Mouse (Mus musculus) Patski (cell line): ENCODE results near the gene 2310011J03Rik. TPM values are rescaled to one million over a fixed set of nuclear protein-coding genes. Genes with fewer than 3 reads are reported as not detected.

ENCODE experiments used
- ATAC-seq: fragments of 100-300 bp; one replicate; pipeline ENCODE4 v1.8.0; 2021
- CTCF ChIA-PET: fragments of 350-600 bp; sonication (Branson Sonifier 250); formaldehyde crosslinking; loops from one replicate; lab custom pipeline; 2022; ENCODE audit warnings: inconsistent platforms; lab: Charles Lee
- POLR2A ChIA-PET: fragments of 350-600 bp; sonication (Branson Sonifier 250); formaldehyde crosslinking; loops from one replicate; lab custom pipeline; 2022; ENCODE audit warnings: antibody characterized with exemption, inconsistent platforms; lab: Charles Lee
- DNase-seq: peaks from one replicate; pipeline ENCODE4 v3.0.0-alpha.2; 2011; ENCODE audit warnings: low read depth, low spot score
- H3K27me3 ChIP-seq: fragments of 371-371 bp; one replicate; pipeline ENCODE4 v1.5.1; 2021
- CTCF ChIP-seq: fragments of 100-300 bp; IDR thresholded peaks from one replicate; pipeline ENCODE4 v1.5.1; 2021
- in situ Hi-C: fragments of 300-500 bp; cut with MboI; formaldehyde crosslinking; loops from 3 replicates; pipeline ENCODE4 v1.11.1; 2018; ENCODE audit warnings: low pct_unique_long_range_greater_than_20kb, mixed read lengths
- polyA plus RNA-seq: library from polyadenylated mRNA; unstranded; gene quantifications from one replicate; pipeline ENCODE4 v1.2.3, GENCODE M21; 2021

2310011J03Rik gene
- polyA plus RNA-seq, 1 experiment from 2014 or later = 34.7 TPM

DNA sequence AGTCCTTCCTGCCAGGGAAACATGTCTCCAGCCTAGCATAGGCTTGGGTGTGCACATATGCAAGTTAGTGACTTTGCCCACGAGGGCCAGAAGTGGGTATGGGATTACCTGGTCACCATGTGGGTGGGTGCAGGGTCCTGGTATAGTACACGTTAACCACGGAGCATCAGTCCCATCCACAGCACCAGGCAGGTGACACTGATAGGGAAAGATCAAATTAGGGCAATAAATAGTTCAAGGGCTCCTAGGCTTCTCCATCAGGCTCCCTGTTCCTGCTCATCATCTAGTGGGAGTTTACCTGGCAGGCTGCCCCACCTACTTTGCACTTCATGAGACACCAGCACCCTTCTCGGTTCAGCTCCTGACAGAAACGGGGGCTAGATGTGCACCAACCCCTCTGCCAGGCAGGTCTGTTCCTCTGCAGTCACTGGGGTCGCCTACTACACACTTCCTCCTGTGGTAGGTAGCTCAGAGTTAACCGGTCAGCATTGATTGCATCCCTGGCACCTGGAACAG is 25.5 kb downstream of the 2310011J03Rik start:
- in situ Hi-C loops = no loop called here
- TF ChIP-seq CTCF = no peak
- H3K27me3 ChIP-seq = no peaks in the 10 kb centered on the region
- ChIA-PET CTCF (no interaction called here), POLR2A (no interaction called here)
- ATAC-seq = no peak
- DNase-seq = no peak

DNA sequence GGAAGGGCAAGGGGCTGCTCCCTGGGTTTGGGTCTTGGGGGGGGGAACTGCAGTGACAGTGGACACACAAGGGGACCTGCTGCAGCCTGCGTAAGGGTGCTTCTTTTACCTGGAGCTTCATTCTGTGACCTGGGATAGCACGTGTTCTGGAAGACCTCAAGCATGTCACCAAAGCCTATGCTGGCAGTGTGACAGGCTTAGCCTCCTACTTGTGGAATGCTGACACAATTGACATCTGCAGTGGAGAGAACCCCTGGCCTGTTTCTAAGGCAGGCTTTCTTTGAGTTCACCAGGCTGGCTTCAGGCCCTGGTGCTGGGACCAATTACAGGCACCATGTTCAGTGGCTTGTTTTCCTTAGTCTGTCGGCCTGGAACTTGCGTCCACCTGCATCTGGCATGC is 26.0 kb downstream of the 2310011J03Rik start:
- H3K27me3 ChIP-seq = no peaks in the 10 kb centered on the region
- ATAC-seq (no peak), DNase-seq (no peak)
- no peak for TF ChIP-seq CTCF
- in situ Hi-C loops = no loop called here
- ChIA-PET CTCF (no interaction called here), POLR2A (no interaction called here)

DNA sequence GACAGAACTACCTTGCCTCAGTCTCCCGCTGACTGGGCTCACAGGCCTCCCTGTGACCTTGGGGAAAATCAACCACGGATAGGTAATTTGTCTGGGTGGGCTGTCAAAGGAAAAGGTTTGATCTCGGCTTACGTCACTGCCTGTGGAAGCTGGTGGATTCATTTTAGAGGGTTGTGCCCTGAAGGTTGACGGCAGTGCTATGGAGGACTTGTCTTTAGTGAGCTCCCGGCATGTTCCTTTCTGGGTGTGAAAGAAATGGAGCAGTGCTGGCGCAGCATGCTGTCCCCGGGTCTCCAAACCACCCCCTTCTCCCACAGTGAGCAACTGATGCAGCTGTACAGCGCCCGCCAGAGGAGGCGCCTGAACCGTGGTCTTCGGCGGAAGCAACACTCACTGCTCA is 27.0 kb downstream of the 2310011J03Rik start:
- H3K27me3 ChIP-seq = no peaks in the 10 kb centered on the region
- no peak for DNase-seq
- ChIA-PET POLR2A (interaction anchor here (1.2 kb wide), 1 partner anchor 31 kb away, joined by 3 read pairs; no protein-coding TSS in a partner anchor), CTCF (no interaction called here)
- in situ Hi-C loops = no loop called here
- no peak for ATAC-seq
- no peak for TF ChIP-seq CTCF

DNA sequence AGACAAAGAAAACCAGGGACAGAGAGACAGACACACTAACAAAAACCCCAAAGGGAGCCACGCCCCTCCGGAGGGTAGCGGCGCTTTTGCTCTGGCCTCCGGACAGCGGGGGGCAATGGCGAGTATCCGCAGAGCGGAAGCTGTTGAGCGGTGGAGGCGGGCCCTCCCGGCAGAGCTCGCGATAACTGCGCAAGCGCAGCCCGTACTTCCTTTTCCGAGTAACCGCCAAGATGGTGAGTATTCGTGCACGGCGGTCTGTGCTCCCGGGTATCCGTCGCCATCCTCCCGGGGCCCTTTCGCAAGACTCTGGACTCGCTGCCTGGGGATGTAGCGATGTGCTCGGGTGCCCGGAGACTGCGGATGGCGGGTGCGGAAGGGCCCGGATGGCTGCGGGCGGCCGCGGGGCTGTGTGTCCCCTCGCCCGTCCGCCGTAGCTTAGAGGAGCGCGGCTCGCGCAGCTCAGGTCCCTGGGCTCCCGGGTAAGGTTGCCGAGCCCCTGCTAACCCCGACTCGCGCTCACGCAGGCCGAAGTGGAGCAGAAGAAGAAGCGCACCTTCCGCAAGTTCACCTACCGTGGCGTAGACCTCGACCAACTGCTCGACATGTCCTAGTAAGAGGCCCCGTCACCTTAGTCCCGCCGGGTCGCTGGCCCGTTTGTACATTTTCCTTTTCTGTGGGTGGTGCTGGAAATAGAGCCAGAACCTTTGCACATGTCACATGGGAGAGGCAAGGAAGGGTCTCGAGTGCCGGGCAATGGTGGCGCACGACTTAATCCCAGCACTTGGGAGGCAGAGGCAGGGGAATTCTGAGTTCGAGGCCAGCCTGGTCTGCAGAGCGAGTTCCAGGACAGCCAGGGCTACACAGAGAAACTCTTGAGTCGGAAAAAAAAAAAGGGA is 27.8 kb downstream of the 2310011J03Rik start, which contains the start of gene Rps15:
TSS of gene Rps15 (plus strand) at position 203 of the 896 bp plus-strand sequence.
- no peak for TF ChIP-seq CTCF
- in situ Hi-C loops = no loop called here
- DNase-seq (peak; percentile 59), ATAC-seq (peak; percentile 74)
- no peaks in the 10 kb centered on the region for H3K27me3 ChIP-seq
- POLR2A ChIA-PET = interaction anchor here (1.0 to 1.2 kb wide), 2 partner anchors 30 to 32 kb away, joined by 3 read pairs; no protein-coding TSS in a partner anchor
- CTCF ChIA-PET = interaction anchor here (0.9 to 1.4 kb wide), 2 partner anchors 13 to 15 kb away, joined by 3 to 4 read pairs; no protein-coding TSS in a partner anchor

DNA sequence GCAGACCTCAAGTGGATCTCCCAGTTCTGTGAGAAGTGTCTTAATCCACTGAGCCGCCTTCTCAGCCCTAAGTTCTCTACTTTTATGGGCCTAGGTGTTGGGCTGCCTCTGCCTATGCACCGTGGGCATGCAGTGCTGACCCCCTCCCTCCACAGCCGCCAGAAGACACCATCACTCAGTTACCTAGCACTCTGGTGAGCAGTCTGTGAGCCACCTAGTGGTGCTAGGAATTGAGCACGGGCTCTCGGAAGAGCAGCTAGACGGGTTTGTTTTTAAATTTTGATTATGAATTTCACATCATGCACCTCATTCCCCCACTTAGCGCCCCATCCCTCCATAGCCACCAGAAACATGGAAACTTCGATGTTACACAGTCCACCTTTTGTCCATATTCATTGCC is 31.7 kb downstream of the 2310011J03Rik start:
- POLR2A ChIA-PET = no interaction called here
- DNase-seq (no peak), ATAC-seq (no peak)
- in situ Hi-C loops = no loop called here
- CTCF ChIA-PET = no interaction called here
- TF ChIP-seq CTCF = no peak
- H3K27me3 ChIP-seq = no peaks in the 10 kb centered on the region

DNA sequence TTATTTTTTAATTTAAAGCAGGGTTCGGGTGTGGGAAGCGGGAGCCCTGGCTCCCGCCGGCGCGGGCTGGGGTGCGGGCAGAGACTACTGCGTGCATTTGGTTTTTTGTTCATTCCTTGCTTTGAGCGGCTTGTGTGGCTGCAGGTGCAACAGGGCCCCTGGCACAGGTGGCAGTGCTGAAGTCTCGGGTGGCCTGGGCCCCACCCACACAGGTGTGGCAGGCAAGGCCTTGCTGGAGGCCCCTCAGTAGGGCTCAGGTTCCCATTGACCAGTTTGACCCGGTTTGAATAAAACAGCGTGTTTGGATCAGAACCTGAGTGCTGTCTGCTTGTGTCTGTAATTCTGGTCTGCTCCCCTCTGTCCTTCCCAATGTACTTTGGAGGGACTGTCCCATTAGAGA is 32.2 kb downstream of the 2310011J03Rik start:
- ChIA-PET POLR2A (no interaction called here), CTCF (no interaction called here)
- in situ Hi-C loops = no loop called here
- no peak for TF ChIP-seq CTCF
- no peak for DNase-seq
- H3K27me3 ChIP-seq = no peaks in the 10 kb centered on the region
- no peak for ATAC-seq

DNA sequence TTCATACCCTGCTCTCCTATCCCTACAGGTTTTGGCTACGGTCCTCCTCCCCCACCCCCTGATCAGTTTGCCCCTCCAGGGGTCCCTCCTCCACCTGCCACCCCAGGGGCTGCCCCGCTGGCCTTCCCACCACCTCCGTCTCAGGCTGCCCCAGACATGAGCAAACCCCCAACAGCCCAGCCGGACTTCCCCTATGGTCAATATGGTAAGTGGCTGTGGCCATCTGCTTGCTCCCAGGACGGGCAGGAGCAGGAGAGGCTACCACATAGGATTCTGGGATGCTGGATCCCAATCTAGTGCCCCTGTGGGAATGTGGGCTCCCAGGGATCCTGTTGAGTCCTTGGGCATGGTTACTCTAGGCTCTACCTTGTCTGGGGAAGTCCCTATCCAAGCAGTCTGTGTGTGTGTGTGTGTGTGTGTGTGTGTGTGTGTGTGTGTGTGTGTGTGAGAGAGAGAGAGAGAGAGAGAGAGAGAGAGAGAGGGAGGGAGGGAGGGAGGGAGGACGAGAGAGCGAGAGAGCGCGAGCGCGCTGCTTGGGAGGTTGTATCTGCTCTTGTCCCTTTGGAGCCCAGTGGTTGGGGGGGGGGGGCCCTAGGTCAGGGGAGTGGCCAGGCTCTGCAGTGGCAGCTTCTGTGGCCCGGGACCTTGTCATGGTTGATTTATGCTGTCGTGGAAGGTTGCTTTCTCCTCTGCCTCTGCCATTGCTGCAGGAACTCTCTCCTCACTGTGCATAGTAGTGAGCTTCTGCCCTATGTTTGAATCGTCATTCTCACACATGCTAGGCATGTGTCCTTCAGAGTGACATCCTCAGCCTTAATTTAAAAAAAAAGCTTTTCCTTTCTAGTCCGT is 34.9 kb downstream of the 2310011J03Rik start:
- ChIA-PET POLR2A (no interaction called here), CTCF (no interaction called here)
- in situ Hi-C loops = no loop called here
- ATAC-seq (no peak), DNase-seq (no peak)
- no peak for TF ChIP-seq CTCF
- H3K27me3 ChIP-seq = no peaks in the 10 kb centered on the region

DNA sequence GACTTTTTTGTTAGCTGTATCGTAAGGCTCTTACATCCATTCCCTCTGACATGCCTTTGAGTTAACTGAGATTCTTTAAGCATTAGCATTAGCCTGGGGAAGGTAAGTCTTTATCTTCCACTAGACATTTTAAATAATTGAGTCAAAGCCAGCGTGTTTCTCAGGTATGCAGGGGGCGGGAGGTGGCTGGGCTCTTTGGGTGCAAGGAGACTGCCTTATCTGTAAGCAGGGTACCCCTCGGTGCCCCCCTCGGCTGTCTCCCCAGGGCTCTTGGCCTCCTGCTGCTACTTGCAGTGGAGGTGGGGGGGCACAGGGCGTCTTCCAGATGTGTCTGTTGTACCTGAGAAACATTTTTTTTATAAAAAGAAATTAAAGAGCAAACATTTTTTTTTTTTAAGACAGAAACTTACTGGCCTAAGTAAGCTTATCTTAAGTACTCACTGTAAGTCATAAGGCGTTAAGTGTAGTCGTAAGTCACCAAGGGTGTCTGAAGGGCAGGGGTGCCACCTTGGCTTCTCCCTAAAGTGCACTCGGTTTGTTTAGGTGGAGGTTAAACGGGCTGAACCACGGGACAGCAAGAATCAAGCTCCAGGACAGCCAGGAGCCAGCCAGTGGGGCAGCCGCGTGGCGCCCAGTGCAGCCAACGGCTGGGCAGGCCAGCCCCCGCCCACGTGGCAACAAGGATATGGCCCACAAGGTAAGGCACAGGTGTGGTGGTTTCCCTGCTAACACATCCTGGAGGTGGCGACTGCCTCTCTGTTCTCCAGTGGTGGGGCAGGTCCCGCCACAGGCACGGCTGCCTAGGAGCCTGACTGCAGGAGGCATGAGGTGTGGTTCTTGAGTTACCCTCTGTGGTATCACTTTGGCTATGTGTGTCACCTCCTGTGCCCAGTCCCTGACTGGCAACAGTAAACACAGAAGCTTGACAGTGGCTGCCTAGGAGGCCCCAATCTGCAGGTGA is 37.6 kb downstream of the 2310011J03Rik start:
- TF ChIP-seq CTCF = no peak
- CTCF ChIA-PET = interaction anchor here (0.9 to 1.4 kb wide), 2 partner anchors 14 to 30 kb away, joined by 3 to 4 read pairs; no protein-coding TSS in a partner anchor
- no peaks in the 10 kb centered on the region for H3K27me3 ChIP-seq
- in situ Hi-C loops = no loop called here
- no peak for ATAC-seq
- DNase-seq = no peak
- POLR2A ChIA-PET = interaction anchor here (1.0 kb wide), 1 partner anchor 16 kb away, joined by 4 read pairs; no protein-coding TSS in a partner anchor

DNA sequence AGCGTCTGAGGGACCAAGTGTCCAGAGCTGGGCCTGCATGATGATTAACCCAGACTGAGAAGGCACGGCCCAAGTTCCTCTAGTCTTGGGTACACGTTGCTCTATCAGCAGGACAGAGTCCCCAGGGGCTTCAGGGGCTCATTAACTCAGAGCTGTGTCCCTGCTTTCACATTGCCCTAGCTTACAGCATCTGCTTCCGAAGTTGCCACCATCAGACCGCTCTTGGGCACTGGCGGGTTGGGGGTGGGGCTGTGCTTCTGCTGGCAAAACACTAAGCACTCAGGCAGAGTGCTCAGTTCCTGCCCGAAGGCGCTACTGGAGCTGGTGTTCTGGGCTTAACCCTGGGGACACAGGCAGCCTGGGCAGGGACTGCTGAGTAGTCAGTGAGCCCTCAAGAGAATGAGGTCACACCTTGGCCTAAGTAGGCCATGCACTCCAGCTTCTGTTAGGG is 38.4 kb downstream of the 2310011J03Rik start:
- DNase-seq (no peak), ATAC-seq (peak; percentile 38)
- POLR2A ChIA-PET = interaction anchor here (1.0 kb wide), 1 partner anchor 15 kb away, joined by 4 read pairs; no protein-coding TSS in a partner anchor

More for the DNA sequence above, 38.4 kb downstream of the 2310011J03Rik start:
- CTCF ChIA-PET = interaction anchor here (1.4 kb wide), 1 partner anchor 13 kb away, joined by 4 read pairs; no protein-coding TSS in a partner anchor
- no peak for TF ChIP-seq CTCF
- in situ Hi-C loops = no loop called here
- H3K27me3 ChIP-seq = no peaks in the 10 kb centered on the region
